17 mouse cellular contexts compared by ENCODE assay signal in the genomic region with DNA sequence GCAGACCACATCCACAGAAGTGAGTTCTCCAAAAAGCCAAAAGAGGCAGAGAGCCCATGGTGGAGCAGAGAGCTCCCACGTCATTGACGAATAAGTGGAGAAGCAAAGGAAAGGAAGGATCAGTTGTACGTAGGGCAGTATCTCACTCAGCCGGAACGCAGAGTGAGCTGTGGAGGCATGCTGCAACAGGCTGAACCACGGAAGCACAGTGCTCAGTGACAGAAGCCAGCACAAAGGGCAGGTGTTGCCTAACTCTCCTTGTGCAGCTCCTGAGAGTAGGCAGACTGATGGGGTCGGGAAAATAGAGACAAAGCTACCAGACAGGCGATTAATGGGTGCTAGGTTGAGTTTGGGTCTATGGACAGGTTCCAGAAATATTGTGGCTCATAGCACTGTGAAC.
"Had no signal": no experiment of that assay in that cellular context is flagged by ENCODE, and none has a peak within 500 bp of the region (broad histone marks: within the 10 kb centered on the region; RNA-seq: fewer than 3 reads in every experiment).

No protein-coding gene starts in this region.

- H3K36me3 ChIP-seq: limb, embryonic 13.5 days; midbrain, embryonic 13.5 days; neural tube, embryonic 15.5 days had no signal

- DNase-seq: kidney, adult 9 months; kidney, postnatal 10 days; kidney, postnatal 4 days; left cerebral cortex, postnatal 4 days; lung, adult 18-20 months; lung, postnatal 4 days; right cerebral cortex, adult 18-20 months; right cerebral cortex, postnatal 25 days; thymus, adult 18-20 months; thymus, postnatal 14 days had no signal

- H3K4me1 ChIP-seq: limb, embryonic 13.5 days; midbrain, embryonic 13.5 days; neural tube, embryonic 15.5 days had no signal

- ATAC-seq: inflammation-experienced regulatory T-cells, adult 6 months; intestine, postnatal 0 days; midbrain, embryonic 13.5 days had no signal

- H3K27ac ChIP-seq: layer of hippocampus, adult 2 months; limb, embryonic 13.5 days; liver, embryonic 14.5 days; midbrain, embryonic 13.5 days; neural tube, embryonic 15.5 days had no signal

- H3K9ac ChIP-seq: limb, embryonic 13.5 days; liver, embryonic 14.5 days; midbrain, embryonic 13.5 days; neural tube, embryonic 15.5 days had no signal

- H3K9me3 ChIP-seq: limb, embryonic 13.5 days; midbrain, embryonic 13.5 days; neural tube, embryonic 15.5 days had no signal

- H3K27me3 ChIP-seq: limb, embryonic 13.5 days; midbrain, embryonic 13.5 days; neural tube, embryonic 15.5 days had no signal

- H3K4me3 ChIP-seq: layer of hippocampus, adult 2 months; limb, embryonic 13.5 days; midbrain, embryonic 13.5 days; neural tube, embryonic 15.5 days had no signal
